Mouse (Mus musculus): ENCODE measurements around the gene Zfp184.

- TF ChIP-seq KAT2A (conservative IDR thresholded peaks at IDR 0.05; ENCODE audit: low read depth, low read length) (no peak), SIN3A (IDR thresholded peaks at IDR 0.05; ENCODE audit: low read length) (no peak), CTCF (IDR thresholded peaks at IDR 0.05 in 2 of 3, conservative IDR thresholded peaks at IDR 0.05 in 1 of 3; ENCODE audit: control insufficient read depth in 1 of 3, insufficient read depth in 1 of 3, low read depth in 2 of 3, low read length in 3 of 3, poor library complexity in 1 of 3, severe bottlenecking in 1 of 3) (no peak)
Observed at GRCm38 (mm10) chr13:21993957-21994738, 49.3 kb downstream of the Zfp184 start.
